Mouse (Mus musculus) ES-Bruce4 (cell line): ENCODE measurements at regions not wholly inside any gene's neighbourhood (a gene's known extent, or its start where the extent isn't known, plus 50 kb on each side); places are given as distances from the start of the nearest gene placed in this dataset.

Source experiments
- CTCF ChIP-seq: IDR thresholded peaks from one replicate; pipeline ENCODE4 v1.8.1; 2011; ENCODE audit warnings: low read depth, low read length
- EP300 ChIP-seq: IDR thresholded peaks from 2 replicates; pipeline ENCODE4 v1.6.1; 2011; ENCODE audit warnings: low read depth, low read length; ENCODE audit not compliant: insufficient read depth

GRCm38 (mm10) chr13:20037436-20037835 is 53.0 kb upstream of the Elmo1 start:
- TF ChIP-seq CTCF (no peak), EP300 (no peak)
